Mouse (Mus musculus): Measurements from ENCODE around the gene Gm20738.
"Not testable (repeated sequence)": the region's sequence is repeated elsewhere in the genome, so short reads cannot be mapped to it uniquely, and the experiment has no call there.

Gm20738 gene

GRCm38 (mm10) chrY:37957511-37957910, at the start of gene Gm20738:
Gene Gm20738, plus strand, starts transcription at chrY:37957811.
- DNase-seq (ENCODE audit: low spot score) = not testable (repeated sequence)
